Mouse (Mus musculus) brain, embryonic 14.5 days (tissue): ENCODE measurements around the gene Parvb.

Experiments
- CTCF ChIP-seq: fragments of 200-500 bp; IDR thresholded peaks from 2 replicates; pipeline ENCODE4 v1.5.1; 2012; ENCODE audit warnings: inconsistent platforms, mild to moderate bottlenecking, moderate library complexity, borderline replicate concordance; ENCODE audit not compliant: insufficient read depth, insufficient read length; ENCODE audit errors: extremely low read depth
- POLR2A ChIP-seq: fragments of 200-500 bp; IDR thresholded peaks from 2 replicates; pipeline ENCODE4 v1.6.1; 2012; ENCODE audit warnings: mild to moderate bottlenecking, inconsistent platforms, borderline replicate concordance; ENCODE audit not compliant: poor library complexity, insufficient read depth, insufficient read length, severe bottlenecking; ENCODE audit errors: extremely low read depth

DNA sequence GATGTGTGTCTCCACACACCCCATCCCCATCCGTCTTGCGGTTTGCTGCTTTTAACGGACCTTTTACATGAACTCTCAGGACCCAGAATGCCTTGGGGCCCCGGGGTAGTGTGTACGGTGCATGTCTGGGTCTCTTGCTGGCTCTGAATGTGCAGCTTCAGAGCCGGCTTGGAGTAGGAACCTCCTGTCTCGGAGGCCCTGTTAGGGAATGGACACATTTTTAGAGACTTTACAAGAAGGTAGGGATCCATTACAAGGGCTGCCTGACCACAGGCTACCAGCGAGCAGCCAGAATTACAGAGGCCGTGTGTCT is 81.7 kb downstream of the Parvb start:
- TF ChIP-seq CTCF: no peak
- no peak for TF ChIP-seq POLR2A
